Mouse (Mus musculus): ENCODE data around the gene Tnr. TPM values are rescaled to one million over a fixed set of nuclear protein-coding genes. Genes with fewer than 3 reads are reported as not detected.

The Tnr gene
- polyA plus RNA-seq, 1 experiment from 2014 or later: 0.69 TPM

DNA sequence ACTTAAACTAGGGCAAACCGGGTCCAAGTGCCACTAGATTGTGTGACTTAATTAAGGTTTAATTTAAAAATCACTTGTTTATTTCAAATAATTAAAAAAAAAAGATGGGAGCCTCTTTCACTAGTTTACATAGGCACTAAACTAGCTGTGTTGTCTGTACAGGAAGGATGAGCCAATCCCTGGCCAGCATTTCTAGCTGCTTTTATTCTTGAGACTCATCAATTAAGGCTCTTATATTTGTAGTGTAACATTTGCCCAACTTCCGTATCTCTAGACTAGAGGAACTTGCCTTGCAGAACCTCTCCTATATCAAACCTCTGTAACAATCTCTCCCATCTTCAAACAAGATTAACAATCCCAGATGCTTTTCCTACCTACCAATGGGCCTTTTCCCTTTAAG, 47.3 kb downstream of the Tnr start:
- WGBS: 51% methylated on average over 2 of the region's 2 CpGs
- no peaks in the 10 kb centered on the region for H3K9me3 ChIP-seq
- no peak overlapping the region for H3K27ac ChIP-seq
- H3K4me1 ChIP-seq: no peaks in the 10 kb centered on the region
- H3K36me3 ChIP-seq: no peaks in the 10 kb centered on the region
- ATAC-seq (ENCODE audit: insufficient read depth, low FRiP score, low read depth): no peak
- H3K4me2 ChIP-seq: no peak overlapping the region
- H3K27me3 ChIP-seq (replicated peaks): no peaks in the 10 kb centered on the region
- no peak overlapping the region for H3K9ac ChIP-seq
- no peak overlapping the region for H3K4me3 ChIP-seq (replicated peaks)

DNA sequence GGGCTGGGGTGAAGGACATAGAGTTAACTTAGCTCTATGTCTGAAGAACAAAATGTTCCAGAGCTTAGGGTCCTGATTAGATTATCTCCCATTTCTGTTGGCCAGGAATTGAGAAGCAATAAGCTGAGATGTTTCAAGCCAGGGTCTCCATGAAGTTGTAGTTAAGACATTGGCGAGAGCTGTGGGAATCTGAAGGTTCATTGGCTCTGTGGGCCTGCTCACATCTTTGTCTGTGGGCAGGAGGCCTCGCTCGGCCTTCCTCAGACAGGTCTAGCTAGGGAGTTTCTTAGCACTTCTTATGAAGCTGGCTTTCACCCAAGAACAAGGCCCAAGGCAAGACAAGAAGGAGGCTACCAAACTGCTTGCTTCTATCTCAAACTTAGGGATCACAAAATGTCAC, 48.4 kb downstream of the Tnr start:
- Histone ChIP-seq H3K4me1 (no peaks in the 10 kb centered on the region), H3K36me3 (no peaks in the 10 kb centered on the region), H3K9me3 (no peaks in the 10 kb centered on the region), H3K27me3 (replicated peaks) (no peaks in the 10 kb centered on the region), H3K9ac (no peak overlapping the region), H3K27ac (no peak overlapping the region), H3K4me3 (replicated peaks) (no peak overlapping the region), H3K4me2 (no peak overlapping the region)
- no peak for ATAC-seq (ENCODE audit: insufficient read depth, low FRiP score, low read depth)
- 90% methylated on average over 3 of the region's 3 CpGs for WGBS

DNA sequence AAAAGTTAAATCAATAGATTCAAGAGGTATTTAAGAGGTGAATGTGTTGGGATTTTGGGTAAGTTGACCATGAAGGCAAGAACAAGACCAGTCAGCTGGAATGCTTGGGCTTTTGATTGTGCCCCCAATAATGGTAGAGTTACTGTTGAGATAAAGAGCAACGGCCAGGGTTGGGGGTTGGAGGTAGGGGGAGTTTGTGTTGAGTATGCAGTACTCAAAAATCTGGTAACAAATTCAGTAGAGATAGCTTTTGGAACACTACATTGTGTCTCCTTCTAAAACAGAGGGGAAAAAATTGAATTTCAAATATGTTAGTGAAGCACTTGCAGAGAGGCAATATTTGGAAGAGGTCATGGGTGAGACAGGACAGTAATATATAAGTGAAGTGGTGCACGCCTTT, 49.5 kb downstream of the Tnr start:
- Histone ChIP-seq H3K4me3 (replicated peaks) (no peak overlapping the region), H3K27me3 (replicated peaks) (no peaks in the 10 kb centered on the region), H3K9ac (no peak overlapping the region), H3K9me3 (no peaks in the 10 kb centered on the region), H3K4me1 (no peaks in the 10 kb centered on the region), H3K36me3 (no peaks in the 10 kb centered on the region), H3K4me2 (no peak overlapping the region), H3K27ac (no peak overlapping the region)
- ATAC-seq (ENCODE audit: insufficient read depth, low FRiP score, low read depth): no peak
- WGBS: 77% methylated on average over 2 of the region's 2 CpGs

DNA sequence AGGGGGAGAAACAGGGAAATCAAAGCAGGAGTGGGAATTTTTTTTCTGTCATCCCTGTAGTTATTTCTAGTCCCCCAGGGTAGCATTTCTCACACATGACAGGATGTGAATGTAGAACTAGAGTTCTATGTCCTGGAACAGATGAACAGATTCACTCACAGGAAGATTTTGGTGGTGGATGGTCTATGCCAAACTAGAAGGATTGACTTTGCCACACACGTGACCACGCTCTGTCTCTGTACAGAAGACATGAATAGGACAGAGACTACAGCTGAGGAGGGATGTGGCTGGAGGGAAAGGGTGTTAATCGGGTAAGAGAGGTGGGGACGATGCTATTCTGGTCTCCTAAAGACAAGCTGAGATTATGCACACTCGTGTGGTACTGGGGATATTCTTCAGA, 51.1 kb downstream of the Tnr start:
- no peak overlapping the region for H3K4me3 ChIP-seq (replicated peaks)
- no peaks in the 10 kb centered on the region for H3K9me3 ChIP-seq
- no peak overlapping the region for H3K9ac ChIP-seq
- no peak overlapping the region for H3K27ac ChIP-seq
- 83% methylated on average over 5 of the region's 5 CpGs for WGBS
- H3K4me2 ChIP-seq: no peak overlapping the region
- no peaks in the 10 kb centered on the region for H3K36me3 ChIP-seq
- H3K27me3 ChIP-seq (replicated peaks): no peaks in the 10 kb centered on the region
- H3K4me1 ChIP-seq: no peaks in the 10 kb centered on the region
- no peak for ATAC-seq (ENCODE audit: insufficient read depth, low FRiP score, low read depth)

DNA sequence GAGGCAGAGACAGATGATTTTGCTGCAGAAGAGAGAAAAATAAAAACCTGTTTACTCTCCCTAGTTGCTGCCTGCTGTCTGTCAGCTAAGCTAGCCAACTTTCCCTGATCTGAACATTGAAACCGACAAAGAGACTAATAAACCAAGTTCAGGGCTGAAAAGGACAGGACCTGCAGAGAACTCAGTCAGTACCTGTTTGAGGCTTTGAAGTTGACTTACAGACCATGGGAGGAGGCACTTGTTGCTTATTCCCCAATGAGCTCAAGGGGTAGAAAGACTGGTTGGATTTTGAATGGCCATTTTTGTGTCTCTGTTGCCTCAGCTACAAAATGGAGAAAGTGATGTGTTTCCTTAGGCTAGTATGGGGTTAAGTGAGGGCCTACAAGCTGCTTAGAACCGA, 52.7 kb downstream of the Tnr start:
- H3K9me3 ChIP-seq: no peaks in the 10 kb centered on the region
- ATAC-seq (ENCODE audit: insufficient read depth, low FRiP score, low read depth): no peak
- H3K27ac ChIP-seq: no peak overlapping the region
- H3K4me2 ChIP-seq: no peak overlapping the region
- H3K27me3 ChIP-seq (replicated peaks): no peaks in the 10 kb centered on the region
- 73% methylated on average over 2 of the region's 2 CpGs for WGBS
- no peak overlapping the region for H3K4me3 ChIP-seq (replicated peaks)
- H3K36me3 ChIP-seq: no peaks in the 10 kb centered on the region
- no peak overlapping the region for H3K9ac ChIP-seq
- H3K4me1 ChIP-seq: no peaks in the 10 kb centered on the region

DNA sequence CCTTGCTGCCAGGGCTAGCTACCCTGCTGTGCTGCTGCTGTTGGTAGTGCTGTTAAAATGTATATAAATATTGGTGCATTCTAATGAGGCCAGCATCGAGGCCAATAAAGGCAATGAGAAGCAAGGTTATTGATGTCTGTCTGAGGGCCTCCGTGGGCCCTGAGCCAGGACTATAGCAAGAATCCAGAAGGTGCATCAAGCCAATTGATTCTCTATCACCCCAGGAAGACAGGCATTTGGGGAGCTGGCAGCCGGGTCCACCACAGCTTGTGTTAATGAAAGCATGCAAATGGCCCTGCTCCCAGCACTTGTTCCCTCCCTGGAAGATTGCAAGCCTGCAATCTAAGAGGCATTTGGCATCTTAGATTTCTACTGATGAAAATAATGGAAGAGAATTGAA, 54.8 kb downstream of the Tnr start:
- Histone ChIP-seq H3K4me2 (no peak overlapping the region), H3K9me3 (no peaks in the 10 kb centered on the region), H3K27ac (no peak overlapping the region), H3K9ac (no peak overlapping the region), H3K4me1 (no peaks in the 10 kb centered on the region), H3K4me3 (replicated peaks) (no peak overlapping the region), H3K36me3 (no peaks in the 10 kb centered on the region), H3K27me3 (replicated peaks) (no peaks in the 10 kb centered on the region)
- WGBS: 37% methylated on average over 3 of the region's 3 CpGs
- no peak for ATAC-seq (ENCODE audit: insufficient read depth, low FRiP score, low read depth)

DNA sequence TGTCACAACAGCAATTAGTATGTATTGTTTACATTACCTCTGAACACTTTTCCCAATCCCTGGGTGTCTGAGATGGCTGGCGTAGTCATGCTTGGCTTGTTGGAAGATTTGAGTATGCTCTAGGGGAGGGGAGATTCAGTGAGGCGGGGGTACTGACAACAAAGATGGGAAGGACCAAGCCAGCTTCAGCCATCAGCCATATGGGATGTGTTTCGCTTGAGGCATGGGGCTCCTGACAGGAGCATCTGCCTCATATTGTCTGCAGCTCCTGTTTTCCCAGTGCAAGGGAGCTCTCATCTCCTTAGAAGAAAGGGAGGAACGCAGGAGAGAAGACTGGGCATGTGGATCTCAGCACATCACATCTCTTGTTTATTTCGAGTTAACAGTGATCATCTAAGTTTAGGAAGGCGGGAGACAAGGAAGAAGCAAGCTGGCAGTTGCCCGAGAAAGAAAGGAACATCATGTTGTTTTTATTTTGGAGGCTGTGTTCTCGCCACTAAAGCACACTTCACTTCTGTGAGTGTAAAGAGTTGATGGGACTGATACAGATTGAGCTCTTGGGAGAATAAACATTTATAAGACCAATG, 56.9 kb downstream of the Tnr start:
- WGBS: 53% methylated on average over 8 of the region's 8 CpGs
- no peak for ATAC-seq (ENCODE audit: insufficient read depth, low FRiP score, low read depth)

DNA sequence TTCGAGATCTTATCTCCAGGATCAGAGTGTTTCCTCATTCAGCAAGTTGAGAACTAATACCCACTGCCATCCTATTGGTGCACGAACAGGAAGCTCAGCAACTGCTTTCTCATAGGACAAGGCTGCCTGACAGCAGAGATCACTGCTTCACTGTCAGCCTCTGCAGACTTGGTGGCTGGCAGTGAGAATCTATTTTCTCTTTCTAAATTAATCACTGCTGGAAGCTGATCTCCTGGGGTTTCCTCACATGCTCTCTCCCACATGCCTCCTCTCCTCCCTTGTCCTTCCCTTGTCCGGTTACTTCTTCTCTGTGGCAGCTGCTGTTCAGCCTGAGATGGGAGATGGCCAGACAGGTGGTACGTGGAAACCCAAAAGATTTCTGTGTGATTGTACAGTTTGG, 60.3 kb downstream of the Tnr start:
- no peaks in the 10 kb centered on the region for H3K9me3 ChIP-seq
- 66% methylated on average over 4 of the region's 4 CpGs for WGBS
- no peak for ATAC-seq (ENCODE audit: insufficient read depth, low FRiP score, low read depth)

More for the DNA sequence above, 56.9 kb downstream of the Tnr start:
- no peak overlapping the region for H3K9ac ChIP-seq
- no peak overlapping the region for H3K4me3 ChIP-seq (replicated peaks)
- no peaks in the 10 kb centered on the region for H3K4me1 ChIP-seq
- H3K27ac ChIP-seq: no peak overlapping the region
- H3K4me2 ChIP-seq: no peak overlapping the region
- no peaks in the 10 kb centered on the region for H3K36me3 ChIP-seq
- H3K9me3 ChIP-seq: no peaks in the 10 kb centered on the region
- no peaks in the 10 kb centered on the region for H3K27me3 ChIP-seq (replicated peaks)

DNA sequence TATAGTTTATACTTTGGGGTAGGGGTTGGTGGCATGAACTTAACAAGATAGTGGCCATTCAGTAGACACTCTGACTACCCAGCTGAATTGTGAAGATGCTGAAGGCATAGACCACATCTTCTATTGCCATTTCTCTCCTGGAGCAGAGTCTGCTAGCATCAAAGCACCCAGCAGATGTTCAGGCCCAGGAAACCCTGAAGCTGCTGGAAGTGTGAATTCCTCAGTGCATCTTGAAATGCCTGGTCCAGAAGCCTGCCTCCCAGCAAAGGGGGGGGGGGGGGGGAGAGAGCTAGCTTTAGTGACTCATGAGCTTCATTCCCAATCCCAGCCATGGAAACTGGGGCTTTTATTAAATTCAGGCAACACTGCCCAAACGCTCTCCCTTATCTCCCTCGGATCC, 65.2 kb downstream of the Tnr start:
- no peak for ATAC-seq (ENCODE audit: insufficient read depth, low FRiP score, low read depth)
- Histone ChIP-seq H3K9ac (no peak overlapping the region), H3K27me3 (replicated peaks) (no peaks in the 10 kb centered on the region), H3K27ac (no peak overlapping the region), H3K36me3 (no peaks in the 10 kb centered on the region), H3K4me1 (no peaks in the 10 kb centered on the region), H3K4me2 (no peak overlapping the region), H3K9me3 (no peaks in the 10 kb centered on the region), H3K4me3 (replicated peaks) (no peak overlapping the region)
- WGBS: 80% methylated on average over 2 of the region's 2 CpGs

More for the DNA sequence above, 60.3 kb downstream of the Tnr start:
- H3K4me2 ChIP-seq: no peak overlapping the region
- H3K9ac ChIP-seq: no peak overlapping the region
- H3K4me3 ChIP-seq (replicated peaks): no peak overlapping the region
- H3K27ac ChIP-seq: no peak overlapping the region
- H3K4me1 ChIP-seq: no peaks in the 10 kb centered on the region
- no peaks in the 10 kb centered on the region for H3K27me3 ChIP-seq (replicated peaks)
- H3K36me3 ChIP-seq: no peaks in the 10 kb centered on the region

DNA sequence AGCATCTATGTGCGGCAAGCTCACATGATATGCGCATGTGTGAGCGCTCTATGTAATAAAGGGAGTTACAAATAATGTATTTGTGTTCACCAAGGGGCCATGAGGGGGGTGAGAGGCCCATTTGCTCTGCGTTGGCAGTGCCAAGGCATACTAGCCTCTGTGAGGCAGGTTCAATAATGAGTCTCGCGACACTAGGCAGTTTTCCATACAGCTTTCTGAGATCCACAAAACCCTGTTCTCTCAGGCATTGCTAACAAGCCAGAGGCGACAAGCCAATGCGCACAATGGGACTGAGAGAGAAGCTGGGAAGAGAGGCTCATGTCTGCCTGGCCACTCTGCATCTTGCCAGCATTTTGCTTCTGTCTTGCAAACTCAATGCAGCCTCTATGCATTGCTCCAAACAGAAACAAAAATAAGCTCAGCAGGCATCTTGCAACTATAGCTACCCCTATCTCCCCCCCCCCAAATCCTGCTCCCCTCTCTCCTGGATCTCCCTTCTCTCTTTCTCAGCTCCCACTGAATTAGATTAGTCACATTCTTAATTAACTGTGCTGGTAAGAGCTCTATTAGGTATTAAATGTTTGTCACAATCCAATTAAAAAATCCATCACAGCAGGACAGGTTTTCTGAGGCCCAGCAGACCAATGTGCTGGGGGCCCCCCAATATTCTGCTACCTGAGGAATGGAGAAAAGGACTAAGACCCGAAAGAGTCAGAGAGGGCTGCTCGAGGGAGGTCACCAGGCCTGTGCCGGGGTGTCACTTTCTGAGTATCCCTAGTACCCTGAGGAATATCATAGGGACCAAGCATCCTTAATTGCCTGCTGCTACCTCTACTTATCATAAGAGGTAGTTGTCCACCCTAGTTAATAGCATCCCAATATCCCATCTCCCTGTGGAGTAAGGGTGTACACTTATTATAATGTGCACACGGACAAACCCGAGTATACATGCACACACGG, 70.8 kb downstream of the Tnr start:
- Histone ChIP-seq H3K27me3 (replicated peaks) (no peaks in the 10 kb centered on the region), H3K4me2 (no peak overlapping the region), H3K4me1 (no peaks in the 10 kb centered on the region), H3K9me3 (no peaks in the 10 kb centered on the region), H3K9ac (no peak overlapping the region), H3K36me3 (no peaks in the 10 kb centered on the region), H3K27ac (no peak overlapping the region), H3K4me3 (replicated peaks) (no peak overlapping the region)
- no peak for ATAC-seq (ENCODE audit: insufficient read depth, low FRiP score, low read depth)
- 86% methylated on average over 14 of the region's 14 CpGs for WGBS

DNA sequence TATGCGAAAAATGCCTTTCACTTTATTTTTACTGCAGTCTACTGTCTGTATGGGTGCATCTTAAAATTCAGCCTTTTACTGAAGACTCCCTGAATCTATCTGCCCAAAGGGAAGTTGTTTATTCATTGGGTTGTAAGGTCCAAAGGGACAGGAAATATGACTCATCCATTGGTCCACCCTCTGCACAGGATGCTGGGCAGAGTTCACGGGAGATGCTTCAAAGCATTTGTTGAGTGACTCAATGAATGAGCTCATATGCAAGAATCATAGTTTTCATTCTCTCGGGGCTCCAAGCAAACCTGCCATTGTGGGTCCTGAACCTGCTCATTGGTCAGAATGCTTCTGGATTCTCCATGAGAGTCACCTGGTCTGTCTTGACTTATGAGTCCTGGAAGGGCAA, 72.2 kb downstream of the Tnr start:
- H3K4me1 ChIP-seq: no peaks in the 10 kb centered on the region
- 69% methylated on average over 3 of the region's 3 CpGs for WGBS

DNA sequence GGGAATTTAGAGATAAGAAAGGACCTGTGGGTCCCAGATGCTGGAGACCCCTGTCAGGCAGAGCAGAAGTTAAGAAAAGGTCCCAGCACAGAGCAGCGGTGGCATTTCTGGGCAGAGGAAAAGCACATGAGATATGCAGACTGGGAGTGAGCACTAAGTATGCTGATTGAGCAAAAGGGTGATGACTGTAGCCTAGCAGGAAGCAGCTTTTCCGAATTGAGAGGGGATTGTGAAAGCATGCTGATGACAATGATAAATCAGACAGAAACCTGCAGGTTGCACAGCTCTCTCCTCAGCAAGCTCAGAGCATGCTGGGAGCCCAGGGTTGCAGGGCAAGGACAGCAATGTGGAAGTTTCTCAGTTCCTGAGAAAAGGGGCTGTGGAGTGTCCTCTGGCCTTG, 73.1 kb downstream of the Tnr start:
- Histone ChIP-seq H3K9ac (no peak overlapping the region), H3K27ac (no peak overlapping the region), H3K27me3 (replicated peaks) (no peaks in the 10 kb centered on the region), H3K4me1 (no peaks in the 10 kb centered on the region), H3K9me3 (no peaks in the 10 kb centered on the region), H3K36me3 (no peaks in the 10 kb centered on the region), H3K4me3 (replicated peaks) (no peak overlapping the region), H3K4me2 (no peak overlapping the region)
- WGBS: 34% methylated on average over 2 of the region's 2 CpGs
- no peak for ATAC-seq (ENCODE audit: insufficient read depth, low FRiP score, low read depth)

More for the DNA sequence above, 72.2 kb downstream of the Tnr start:
- no peak overlapping the region for H3K27ac ChIP-seq
- no peaks in the 10 kb centered on the region for H3K9me3 ChIP-seq
- H3K9ac ChIP-seq: no peak overlapping the region
- H3K36me3 ChIP-seq: no peaks in the 10 kb centered on the region
- ATAC-seq (ENCODE audit: insufficient read depth, low FRiP score, low read depth): no peak
- no peak overlapping the region for H3K4me2 ChIP-seq
- H3K27me3 ChIP-seq (replicated peaks): no peaks in the 10 kb centered on the region
- H3K4me3 ChIP-seq (replicated peaks): no peak overlapping the region

All from stomach, embryonic 15.5 days (tissue).